Mouse (Mus musculus): ENCODE measurements around the gene Gatad2b. TPM values are rescaled to one million over a fixed set of nuclear protein-coding genes. Genes with fewer than 3 reads are reported as not detected.

Gene Gatad2b
- total and polyA plus RNA-seq, 2 experiments = 6.3 to 7.1 TPM

GRCm38 (mm10) chr3:90376247-90376585, 83.2 kb downstream of the Gatad2b start:
- no peaks in the 10 kb centered on the region for H3K79me2 ChIP-seq (ENCODE audit: control insufficient read depth, insufficient read depth, low read length)
- DNase-seq (ENCODE audit: extremely low read depth, low read depth, low spot score) = no peak
- no peak overlapping the region for H3K9ac ChIP-seq (ENCODE audit: low read depth, low read length)
- no peak overlapping the region for H3K4me3 ChIP-seq (ENCODE audit: insufficient read depth, low read depth, low read length)
- WGBS = 93% methylated on average over 1 of the region's 1 CpGs
- TF ChIP-seq POLR2A (IDR thresholded peaks at IDR 0.05; ENCODE audit: extremely low read depth, insufficient read depth, low read length) (no peak), CTCF (IDR thresholded peaks at IDR 0.05; ENCODE audit: low read depth, low read length) (no peak)
- 0 out of 2 replicates have a peak, but pooled peaks cover 2% of the 10 kb centered on the region for H3K4me1 ChIP-seq (ENCODE audit: control insufficient read depth, insufficient read depth, low read length)
- no peak overlapping the region for H3K27ac ChIP-seq (replicated peaks; ENCODE audit: insufficient read depth, low read depth, low read length)
- H3K27me3 ChIP-seq (ENCODE audit: control insufficient read depth, insufficient read depth, low read length) = no peaks in the 10 kb centered on the region
- no peaks in the 10 kb centered on the region for H3K36me3 ChIP-seq (ENCODE audit: control insufficient read depth, insufficient read depth, low read length)

- no peaks in the 10 kb centered on the region for H3K4me1 ChIP-seq (ENCODE audit: control insufficient read depth, insufficient read depth, low read length)
- no peak for DNase-seq (ENCODE audit: extremely low read depth, low read depth, low spot score)
- H3K27me3 ChIP-seq (ENCODE audit: control insufficient read depth, insufficient read depth, low read length) = no peaks in the 10 kb centered on the region
- TF ChIP-seq POLR2A (IDR thresholded peaks at IDR 0.05; ENCODE audit: extremely low read depth, insufficient read depth, low read length) = no peak
- no peak for TF ChIP-seq CTCF (IDR thresholded peaks at IDR 0.05; ENCODE audit: low read depth, low read length)
- WGBS = 90% methylated on average over 5 of the region's 5 CpGs
- H3K27ac ChIP-seq (replicated peaks; ENCODE audit: insufficient read depth, low read depth, low read length) = no peak overlapping the region
- no peak overlapping the region for H3K4me3 ChIP-seq (ENCODE audit: insufficient read depth, low read depth, low read length)
- H3K36me3 ChIP-seq (ENCODE audit: control insufficient read depth, insufficient read depth, low read length) = no peaks in the 10 kb centered on the region
- no peak overlapping the region for H3K9ac ChIP-seq (ENCODE audit: low read depth, low read length)
- no peaks in the 10 kb centered on the region for H3K79me2 ChIP-seq (ENCODE audit: control insufficient read depth, insufficient read depth, low read length)
Measured at GRCm38 (mm10) chr3:90378496-90378895, 85.5 kb downstream of the Gatad2b start.

- DNase-seq (ENCODE audit: extremely low read depth, low read depth, low spot score) = no peak
- no peaks in the 10 kb centered on the region for H3K79me2 ChIP-seq (ENCODE audit: control insufficient read depth, insufficient read depth, low read length)
- H3K9ac ChIP-seq (ENCODE audit: low read depth, low read length) = no peak overlapping the region
- H3K27me3 ChIP-seq (ENCODE audit: control insufficient read depth, insufficient read depth, low read length) = no peaks in the 10 kb centered on the region
- H3K4me1 ChIP-seq (ENCODE audit: control insufficient read depth, insufficient read depth, low read length) = no peaks in the 10 kb centered on the region
- no peak overlapping the region for H3K27ac ChIP-seq (replicated peaks; ENCODE audit: insufficient read depth, low read depth, low read length)
- no peak for TF ChIP-seq CTCF (IDR thresholded peaks at IDR 0.05; ENCODE audit: low read depth, low read length)
- TF ChIP-seq POLR2A (IDR thresholded peaks at IDR 0.05; ENCODE audit: extremely low read depth, insufficient read depth, low read length) = no peak
- no peak overlapping the region for H3K4me3 ChIP-seq (ENCODE audit: insufficient read depth, low read depth, low read length)
- no peaks in the 10 kb centered on the region for H3K36me3 ChIP-seq (ENCODE audit: control insufficient read depth, insufficient read depth, low read length)
- WGBS = 71% methylated on average over 11 of the region's 11 CpGs
Measured at GRCm38 (mm10) chr3:90381727-90382126, 88.7 kb downstream of the Gatad2b start.

GRCm38 (mm10) chr3:90383690-90384089, 90.7 kb downstream of the Gatad2b start:
- 89% methylated on average over 4 of the region's 4 CpGs for WGBS
- H3K79me2 ChIP-seq (ENCODE audit: control insufficient read depth, insufficient read depth, low read length) = no peaks in the 10 kb centered on the region
- TF ChIP-seq POLR2A (IDR thresholded peaks at IDR 0.05; ENCODE audit: extremely low read depth, insufficient read depth, low read length) (no peak), CTCF (IDR thresholded peaks at IDR 0.05; ENCODE audit: low read depth, low read length) (no peak)

GRCm38 (mm10) chr3:90384851-90385375, 91.9 kb downstream of the Gatad2b start:
- Histone ChIP-seq H3K36me3 (ENCODE audit: control insufficient read depth, insufficient read depth, low read length) (no peaks in the 10 kb centered on the region), H3K79me2 (ENCODE audit: control insufficient read depth, insufficient read depth, low read length) (no peaks in the 10 kb centered on the region), H3K4me1 (ENCODE audit: control insufficient read depth, insufficient read depth, low read length) (peaks cover under 1% of the 10 kb centered on the region; the same call in 1 of the 2 replicates), H3K9ac (ENCODE audit: low read depth, low read length) (no peak overlapping the region), H3K4me3 (ENCODE audit: insufficient read depth, low read depth, low read length) (no peak overlapping the region), H3K27ac (replicated peaks; ENCODE audit: insufficient read depth, low read depth, low read length) (no peak overlapping the region), H3K27me3 (ENCODE audit: control insufficient read depth, insufficient read depth, low read length) (no peaks in the 10 kb centered on the region; the same call in 1 of the 2 replicates)
- TF ChIP-seq CTCF (IDR thresholded peaks at IDR 0.05; ENCODE audit: low read depth, low read length) (no peak), POLR2A (IDR thresholded peaks at IDR 0.05; ENCODE audit: extremely low read depth, insufficient read depth, low read length) (no peak)
- WGBS = 74% methylated on average over 7 of the region's 7 CpGs
- no peak for DNase-seq (ENCODE audit: extremely low read depth, low read depth, low spot score)

More at GRCm38 (mm10) chr3:90383690-90384089, 90.7 kb downstream of the Gatad2b start:
- Histone ChIP-seq H3K4me1 (ENCODE audit: control insufficient read depth, insufficient read depth, low read length) (no peaks in the 10 kb centered on the region), H3K9ac (ENCODE audit: low read depth, low read length) (no peak overlapping the region), H3K27ac (replicated peaks; ENCODE audit: insufficient read depth, low read depth, low read length) (no peak overlapping the region), H3K36me3 (ENCODE audit: control insufficient read depth, insufficient read depth, low read length) (no peaks in the 10 kb centered on the region), H3K27me3 (ENCODE audit: control insufficient read depth, insufficient read depth, low read length) (no peaks in the 10 kb centered on the region), H3K4me3 (ENCODE audit: insufficient read depth, low read depth, low read length) (no peak overlapping the region)
- DNase-seq (ENCODE audit: extremely low read depth, low read depth, low spot score) = no peak

- H3K9ac ChIP-seq (ENCODE audit: low read depth, low read length) = no peak overlapping the region
- TF ChIP-seq POLR2A (IDR thresholded peaks at IDR 0.05; ENCODE audit: extremely low read depth, insufficient read depth, low read length) (no peak), CTCF (IDR thresholded peaks at IDR 0.05; ENCODE audit: low read depth, low read length) (no peak)
- DNase-seq (ENCODE audit: extremely low read depth, low read depth, low spot score) = no peak
- no peaks in the 10 kb centered on the region; the same call in 1 of the 2 replicates for H3K27me3 ChIP-seq (ENCODE audit: control insufficient read depth, insufficient read depth, low read length)
- no peaks in the 10 kb centered on the region for H3K79me2 ChIP-seq (ENCODE audit: control insufficient read depth, insufficient read depth, low read length)
- no peak overlapping the region for H3K27ac ChIP-seq (replicated peaks; ENCODE audit: insufficient read depth, low read depth, low read length)
- no peaks in the 10 kb centered on the region for H3K36me3 ChIP-seq (ENCODE audit: control insufficient read depth, insufficient read depth, low read length)
- no peak overlapping the region for H3K4me3 ChIP-seq (ENCODE audit: insufficient read depth, low read depth, low read length)
- peaks cover 2% of the 10 kb centered on the region; the same call in 1 of the 2 replicates for H3K4me1 ChIP-seq (ENCODE audit: control insufficient read depth, insufficient read depth, low read length)
- WGBS = 96% methylated on average over 10 of the region's 10 CpGs
Measured at GRCm38 (mm10) chr3:90386817-90387216, 93.8 kb downstream of the Gatad2b start.
